Mouse (Mus musculus): Measurements from ENCODE around the gene Ahcy. TPM values are rescaled to one million over a fixed set of nuclear protein-coding genes. Genes with fewer than 3 reads are reported as not detected.

The Ahcy gene
- polyA plus RNA-seq, 1 experiment from 2014 or later: 63.1 TPM

DNA sequence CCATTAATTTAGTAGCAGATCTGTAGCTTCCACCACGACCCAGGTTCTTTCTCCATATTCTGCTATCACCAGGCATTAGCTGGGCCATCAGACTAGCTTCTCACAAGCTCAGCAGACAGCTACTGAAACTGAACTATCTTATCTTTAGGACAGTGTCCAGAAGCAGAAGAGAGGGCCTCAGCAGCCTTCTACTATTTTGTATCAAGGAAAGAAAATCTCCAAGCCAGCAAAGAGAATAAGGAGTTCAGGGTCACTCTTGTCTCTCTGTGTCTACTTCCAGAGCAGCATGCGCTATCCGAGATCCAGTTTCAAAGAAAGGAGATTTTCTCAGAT, 17.4 kb upstream of the Ahcy start:
- 47% methylated on average over 3 of the region's 3 CpGs for WGBS (ENCODE audit: insufficient replicate concordance)
- H3K4me2 ChIP-seq: peak overlapping the region; percentile 59
- ATAC-seq (ENCODE audit: insufficient read depth): peak; percentile 65

DNA sequence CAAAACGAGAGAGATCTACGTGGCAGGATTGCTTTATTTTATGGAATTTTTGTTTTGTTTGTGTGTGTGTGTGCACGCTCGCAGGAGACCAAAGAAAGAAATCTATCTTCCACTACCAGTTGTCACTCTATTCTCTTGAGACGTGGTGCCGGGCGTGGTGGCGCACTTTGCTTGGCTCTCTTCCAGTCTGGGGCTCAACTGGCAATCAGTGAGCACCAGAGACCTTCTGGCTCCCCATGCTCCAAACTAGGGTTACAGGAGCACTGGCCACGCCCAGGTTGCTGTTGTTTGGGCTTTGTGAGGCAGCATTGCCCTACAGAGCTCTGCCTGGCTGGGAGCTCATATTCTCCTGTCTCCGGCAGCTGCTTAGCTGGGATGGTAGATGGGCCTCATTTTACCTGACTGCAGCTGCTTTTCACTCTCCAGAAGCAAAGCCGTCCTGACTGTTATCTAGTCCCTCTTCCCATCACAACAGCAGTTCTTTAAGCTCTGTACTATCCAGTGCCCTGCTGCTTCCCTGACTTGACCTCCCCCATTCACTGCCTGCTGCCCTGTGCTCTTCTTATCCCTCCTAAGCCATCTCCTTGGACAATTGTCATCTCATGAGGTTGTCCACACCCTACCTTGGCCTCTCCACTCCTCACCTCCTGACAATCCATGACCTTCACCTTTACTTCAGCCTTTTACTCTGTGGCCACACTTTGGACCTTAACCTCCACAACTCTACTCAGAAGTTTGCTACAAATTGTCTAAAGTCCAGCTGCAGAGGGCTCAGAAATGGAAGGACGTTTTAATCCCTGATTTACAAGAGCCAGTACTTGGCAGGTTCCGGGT, 16.8 kb upstream of the Ahcy start:
- no peaks in the 10 kb centered on the region for H3K36me3 ChIP-seq (replicated peaks)
- no peaks in the 10 kb centered on the region for H3K27me3 ChIP-seq
- H3K9ac ChIP-seq: peak overlapping the region; percentile 18
- ATAC-seq (ENCODE audit: insufficient read depth): peak; percentile 92
- H3K4me3 ChIP-seq (replicated peaks): peak overlapping the region; percentile 2; the same call in 1 of the 2 replicates
- peak overlapping the region; percentile 59 for H3K4me2 ChIP-seq
- H3K9me3 ChIP-seq (replicated peaks): no peaks in the 10 kb centered on the region
- WGBS (ENCODE audit: insufficient replicate concordance): 19% methylated on average over 13 of the region's 13 CpGs
- peaks cover 56% of the 10 kb centered on the region for H3K4me1 ChIP-seq (replicated peaks)
- peak overlapping the region; percentile 85 for H3K27ac ChIP-seq (replicated peaks)

More for the DNA sequence above, 17.4 kb upstream of the Ahcy start:
- Histone ChIP-seq H3K4me3 (replicated peaks) (no peak overlapping the region), H3K9me3 (replicated peaks) (no peaks in the 10 kb centered on the region), H3K27ac (replicated peaks) (peak overlapping the region; percentile 85), H3K4me1 (replicated peaks) (peaks cover 56% of the 10 kb centered on the region), H3K9ac (peak overlapping the region; percentile 18; the same call in 1 of the 2 replicates), H3K36me3 (replicated peaks) (no peaks in the 10 kb centered on the region), H3K27me3 (no peaks in the 10 kb centered on the region)

DNA sequence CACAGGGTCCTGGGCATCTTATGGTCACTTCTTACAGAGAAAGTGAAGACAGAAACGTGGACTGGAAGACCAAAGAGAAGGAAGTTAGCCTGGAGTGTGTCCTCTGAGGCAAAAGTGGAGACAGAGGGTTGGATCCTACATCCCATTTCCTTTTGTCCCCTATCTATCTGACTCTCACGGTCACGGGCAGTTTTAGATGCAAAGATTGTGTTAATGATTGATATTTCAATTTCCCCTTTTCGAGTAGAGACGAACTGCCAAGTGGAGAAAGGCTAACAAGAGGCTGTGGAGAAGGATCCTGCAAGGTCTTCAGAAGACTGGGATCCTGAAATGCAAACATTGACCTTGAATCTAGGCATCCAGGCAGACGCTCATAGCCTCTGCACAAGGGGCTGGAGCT, 14.0 kb upstream of the Ahcy start:
- WGBS (ENCODE audit: insufficient replicate concordance): 22% methylated on average over 6 of the region's 6 CpGs
- H3K27ac ChIP-seq (replicated peaks): no peak overlapping the region
- peaks cover 51% of the 10 kb centered on the region for H3K4me1 ChIP-seq (replicated peaks)
- H3K9ac ChIP-seq: no peak overlapping the region
- no peak for ATAC-seq (ENCODE audit: insufficient read depth)
- no peak overlapping the region for H3K4me3 ChIP-seq (replicated peaks)
- H3K4me2 ChIP-seq: no peak overlapping the region
- no peaks in the 10 kb centered on the region for H3K9me3 ChIP-seq (replicated peaks)
- H3K36me3 ChIP-seq (replicated peaks): no peaks in the 10 kb centered on the region
- no peaks in the 10 kb centered on the region for H3K27me3 ChIP-seq

DNA sequence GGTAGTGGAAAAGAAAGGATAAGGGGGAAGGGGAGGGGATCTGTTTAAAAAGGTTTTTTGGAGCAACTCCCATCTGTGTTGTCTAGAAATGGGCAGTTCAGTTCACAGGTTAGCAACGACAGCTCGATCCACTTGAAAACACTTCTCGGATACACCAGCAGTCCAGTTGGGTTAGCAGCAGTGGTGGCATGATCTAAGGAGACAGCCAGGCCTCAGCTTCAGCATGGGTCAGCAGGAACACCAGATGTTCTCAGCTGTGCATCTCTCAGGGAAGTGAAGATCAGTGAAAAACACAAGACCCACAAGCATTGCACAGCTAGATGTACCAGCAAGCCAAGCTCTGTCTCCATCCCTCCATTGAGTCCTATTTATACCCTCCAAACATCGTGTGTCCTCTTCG, 12.0 kb upstream of the Ahcy start:
- no peak overlapping the region for H3K4me3 ChIP-seq (replicated peaks)
- H3K9ac ChIP-seq: no peak overlapping the region
- 64% methylated on average over 5 of the region's 5 CpGs for WGBS (ENCODE audit: insufficient replicate concordance)
- ATAC-seq (ENCODE audit: insufficient read depth): no peak
- no peaks in the 10 kb centered on the region for H3K9me3 ChIP-seq (replicated peaks)
- no peaks in the 10 kb centered on the region for H3K36me3 ChIP-seq (replicated peaks)
- H3K4me1 ChIP-seq (replicated peaks): peaks cover 39% of the 10 kb centered on the region
- no peak overlapping the region for H3K4me2 ChIP-seq
- no peaks in the 10 kb centered on the region for H3K27me3 ChIP-seq
- H3K27ac ChIP-seq (replicated peaks): no peak overlapping the region

- no peaks in the 10 kb centered on the region for H3K9me3 ChIP-seq (replicated peaks)
- no peaks in the 10 kb centered on the region for H3K27me3 ChIP-seq
- WGBS (ENCODE audit: insufficient replicate concordance): 71% methylated on average over 5 of the region's 5 CpGs
- no peak overlapping the region for H3K4me2 ChIP-seq
- ATAC-seq (ENCODE audit: insufficient read depth): no peak
- H3K9ac ChIP-seq: no peak overlapping the region
- H3K4me3 ChIP-seq (replicated peaks): no peak overlapping the region
- peaks cover 21% of the 10 kb centered on the region for H3K4me1 ChIP-seq (replicated peaks)
- no peak overlapping the region for H3K27ac ChIP-seq (replicated peaks)
- H3K36me3 ChIP-seq (replicated peaks): no peaks in the 10 kb centered on the region
These were observed 10.2 kb upstream of the Ahcy start for GRCm38 (mm10) chr2:155084546-155084945.

- Histone ChIP-seq H3K4me3 (replicated peaks) (no peak overlapping the region), H3K27ac (replicated peaks) (no peak overlapping the region), H3K4me2 (no peak overlapping the region), H3K36me3 (replicated peaks) (no peaks in the 10 kb centered on the region), H3K4me1 (replicated peaks) (0 out of 2 replicates have a peak, but pooled peaks cover 4% of the 10 kb centered on the region), H3K27me3 (0 out of 2 replicates have a peak, but pooled peaks cover 3% of the 10 kb centered on the region), H3K9me3 (replicated peaks) (no peaks in the 10 kb centered on the region), H3K9ac (no peak overlapping the region)
- WGBS (ENCODE audit: insufficient replicate concordance): 8% methylated on average over 8 of the region's 8 CpGs
- peak; percentile 61 for ATAC-seq (ENCODE audit: insufficient read depth)
These were observed 8.0 kb upstream of the Ahcy start for GRCm38 (mm10) chr2:155082121-155082803.

DNA sequence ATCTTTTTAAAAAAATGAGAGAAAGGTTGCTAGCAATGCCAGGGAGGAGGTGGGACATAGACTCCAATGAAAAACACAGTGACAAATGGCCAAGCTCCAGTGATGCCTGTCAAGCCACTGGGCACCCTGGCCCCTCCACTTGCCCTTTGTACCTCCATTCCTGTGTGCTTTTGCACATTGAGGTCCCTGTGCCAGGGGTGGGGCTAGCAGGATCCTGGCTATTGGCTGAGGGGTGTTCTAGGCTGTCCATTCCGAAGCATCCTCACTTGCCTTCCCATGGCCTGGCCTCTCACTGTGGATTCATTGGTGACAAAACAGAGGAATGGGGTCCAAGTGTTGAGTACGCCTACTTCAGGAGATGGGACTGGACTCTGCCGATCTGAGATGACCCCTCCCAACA, 6.8 kb upstream of the Ahcy start:
- WGBS (ENCODE audit: insufficient replicate concordance): 61% methylated on average over 3 of the region's 3 CpGs
- H3K4me1 ChIP-seq (replicated peaks): 0 out of 2 replicates have a peak, but pooled peaks cover 4% of the 10 kb centered on the region
- no peak overlapping the region for H3K27ac ChIP-seq (replicated peaks)
- H3K36me3 ChIP-seq (replicated peaks): no peaks in the 10 kb centered on the region
- H3K4me3 ChIP-seq (replicated peaks): no peak overlapping the region
- H3K27me3 ChIP-seq: 0 out of 2 replicates have a peak, but pooled peaks cover 3% of the 10 kb centered on the region
- H3K4me2 ChIP-seq: no peak overlapping the region
- H3K9me3 ChIP-seq (replicated peaks): no peaks in the 10 kb centered on the region
- H3K9ac ChIP-seq: no peak overlapping the region
- ATAC-seq (ENCODE audit: insufficient read depth): no peak

- Histone ChIP-seq H3K9me3 (replicated peaks) (no peaks in the 10 kb centered on the region), H3K9ac (no peak overlapping the region), H3K4me1 (replicated peaks) (peaks cover 10% of the 10 kb centered on the region), H3K4me2 (no peak overlapping the region), H3K36me3 (replicated peaks) (no peaks in the 10 kb centered on the region), H3K4me3 (replicated peaks) (no peak overlapping the region), H3K27me3 (0 out of 2 replicates have a peak, but pooled peaks cover 3% of the 10 kb centered on the region), H3K27ac (replicated peaks) (no peak overlapping the region)
- WGBS (ENCODE audit: insufficient replicate concordance): 58% methylated on average over 4 of the region's 4 CpGs
- ATAC-seq (ENCODE audit: insufficient read depth): no peak
These were observed 5.9 kb upstream of the Ahcy start for GRCm38 (mm10) chr2:155080179-155080530.

DNA sequence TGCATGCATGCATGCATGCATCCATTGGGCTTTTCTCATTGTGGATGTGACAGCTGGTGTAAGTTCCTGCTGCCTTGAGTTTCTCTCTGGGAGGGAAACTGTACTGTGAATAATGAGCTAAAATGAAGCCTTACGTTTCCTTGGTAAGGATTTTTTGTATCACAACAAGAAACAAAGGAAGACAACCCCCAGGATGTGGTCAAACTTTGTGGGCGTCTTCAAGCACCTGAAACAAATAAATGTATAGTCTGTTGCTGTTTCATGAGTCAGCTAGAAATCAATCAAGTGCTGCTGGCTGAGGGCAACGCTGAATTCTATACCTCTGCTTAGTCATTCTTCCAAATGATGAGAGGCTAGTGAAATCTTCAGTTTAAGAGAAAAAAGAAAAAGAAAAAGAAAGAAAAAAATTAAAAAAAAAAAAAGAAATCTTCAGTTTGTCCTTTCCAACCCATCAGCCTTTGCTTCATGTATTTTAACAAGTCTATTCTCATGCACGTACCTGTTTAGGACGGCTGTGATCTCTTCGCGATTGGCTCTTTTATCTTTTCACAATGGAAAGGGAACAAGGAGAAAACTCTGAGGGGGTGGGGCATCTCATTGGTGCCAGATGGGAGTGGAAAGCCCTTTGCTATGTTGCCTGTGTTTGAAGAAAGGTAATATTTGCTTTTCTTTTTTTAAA, 5.3 kb upstream of the Ahcy start:
- Histone ChIP-seq H3K9me3 (replicated peaks) (no peaks in the 10 kb centered on the region), H3K4me2 (no peak overlapping the region), H3K27ac (replicated peaks) (no peak overlapping the region), H3K4me1 (replicated peaks) (peaks cover 16% of the 10 kb centered on the region), H3K36me3 (replicated peaks) (no peaks in the 10 kb centered on the region), H3K4me3 (replicated peaks) (no peak overlapping the region), H3K27me3 (0 out of 2 replicates have a peak, but pooled peaks cover 3% of the 10 kb centered on the region), H3K9ac (no peak overlapping the region)
- 20% methylated on average over 7 of the region's 7 CpGs for WGBS (ENCODE audit: insufficient replicate concordance)
- no peak for ATAC-seq (ENCODE audit: insufficient read depth)

DNA sequence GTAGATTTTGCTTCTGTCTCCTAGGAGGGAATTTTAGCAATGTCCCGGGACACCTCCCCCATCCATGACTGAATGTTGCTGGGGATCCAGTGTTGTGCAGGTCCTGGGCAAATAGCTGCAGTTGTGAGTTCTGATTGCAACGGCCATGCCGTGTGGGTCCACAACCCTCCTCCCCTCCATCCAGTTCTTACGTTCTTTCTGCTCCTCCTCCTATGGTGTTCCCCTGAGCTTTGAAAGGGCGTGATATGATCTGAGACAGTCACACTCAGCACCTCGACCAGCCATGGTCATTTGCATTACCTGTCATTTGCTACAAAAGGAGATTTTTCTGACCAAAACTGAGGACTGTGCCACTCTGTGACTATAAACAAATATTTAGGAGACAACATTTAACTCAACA, 1.4 kb upstream of the Ahcy start:
- Histone ChIP-seq H3K9ac (no peak overlapping the region), H3K27me3 (0 out of 2 replicates have a peak, but pooled peaks cover 3% of the 10 kb centered on the region), H3K27ac (replicated peaks) (no peak overlapping the region), H3K4me3 (replicated peaks) (no peak overlapping the region), H3K4me1 (replicated peaks) (peaks cover 47% of the 10 kb centered on the region), H3K36me3 (replicated peaks) (no peaks in the 10 kb centered on the region), H3K9me3 (replicated peaks) (no peaks in the 10 kb centered on the region), H3K4me2 (peak overlapping the region; percentile 96; the same call in 1 of the 2 replicates)
- WGBS (ENCODE audit: insufficient replicate concordance): 62% methylated on average over 6 of the region's 6 CpGs
- no peak for ATAC-seq (ENCODE audit: insufficient read depth)

GRCm38 (mm10) chr2:155074766-155075330, 551 bp upstream of the Ahcy start:
- H3K27me3 ChIP-seq: 0 out of 2 replicates have a peak, but pooled peaks cover 3% of the 10 kb centered on the region
- H3K27ac ChIP-seq (replicated peaks): peak overlapping the region; percentile 89
- H3K4me3 ChIP-seq (replicated peaks): peak overlapping the region; percentile 77
- no peaks in the 10 kb centered on the region for H3K9me3 ChIP-seq (replicated peaks)
- WGBS (ENCODE audit: insufficient replicate concordance): 14% methylated on average over 12 of the region's 12 CpGs
- peaks cover 52% of the 10 kb centered on the region for H3K4me1 ChIP-seq (replicated peaks)
- peak overlapping the region; percentile 96 for H3K4me2 ChIP-seq
- ATAC-seq (ENCODE audit: insufficient read depth): no peak
- H3K36me3 ChIP-seq (replicated peaks): no peaks in the 10 kb centered on the region
- H3K9ac ChIP-seq: peak overlapping the region; percentile 84
